Mouse (Mus musculus) spleen, adult 18-20 months (tissue): ENCODE measurements at regions not wholly inside any gene's neighbourhood (a gene's known extent, or its start where the extent isn't known, plus 50 kb on each side); places are given as distances from the start of the nearest gene placed in this dataset.
"Not testable (repeated sequence)": the region's sequence is repeated elsewhere in the genome, so short reads cannot be mapped to it uniquely, and the experiment has no call there.

ENCODE experiments used
- DNase-seq, 2 experiments: peaks; one replicate each; pipeline ENCODE4 v3.0.0; 2022; ENCODE audit warnings: mixed read lengths in 2 of 2

GRCm38 (mm10) chrX:104931153-104931706 is 74.2 kb upstream of the Magee2 start:
- no peak for DNase-seq

- no peak for DNase-seq
Observed at GRCm38 (mm10) chrX:104951587-104951986, 94.5 kb upstream of the Magee2 start.

GRCm38 (mm10) chrX:104952809-104953208 is 95.7 kb upstream of the Magee2 start:
- not testable (repeated sequence) for DNase-seq

GRCm38 (mm10) chrX:104953391-104953790 is 96.3 kb upstream of the Magee2 start:
- DNase-seq = not testable (repeated sequence)

- no peak for DNase-seq
Observed at GRCm38 (mm10) chrX:104978432-104978831, 101.1 kb upstream of the Pbdc1 start.

- no peak for DNase-seq
Observed at GRCm38 (mm10) chrX:105003260-105003659, 76.3 kb upstream of the Pbdc1 start.

GRCm38 (mm10) chrX:105006445-105006844 is 73.1 kb upstream of the Pbdc1 start:
- peak in 1 of 2 experiments; percentile 3 for DNase-seq
